Mouse (Mus musculus) heart, embryonic 16.5 days (tissue): ENCODE data around the gene Myl9. TPM values are rescaled to one million over a fixed set of nuclear protein-coding genes. Genes with fewer than 3 reads are reported as not detected.
"Not testable (repeated sequence)": the region's sequence is repeated elsewhere in the genome, so short reads cannot be mapped to it uniquely, and the experiment has no call there.

Experiments used
- ATAC-seq: fragments of 200-750 bp; cut with Nextera tagmentation; replicated peaks from 2 replicates; pipeline ENCODE4 v1.8.0; 2017; ENCODE audit warnings: moderate number of reproducible peaks; ENCODE audit not compliant: insufficient read depth, low FRiP score; ENCODE audit errors: extremely low read depth
- H3K27ac ChIP-seq: fragments of 300-500 bp; sonication (generic); 2 replicates; pipeline ENCODE4 v1.5.1; 2014; ENCODE audit warnings: mild to moderate bottlenecking, low read length, control low read depth, moderate library complexity
- H3K27me3 ChIP-seq: fragments of 300-500 bp; sonication (generic); 2 replicates; pipeline ENCODE4 v1.6.1; 2014; ENCODE audit warnings: low read length, mixed read lengths; ENCODE audit not compliant: control insufficient read depth, insufficient read depth
- H3K36me3 ChIP-seq: fragments of 300-500 bp; sonication (generic); 2 replicates; pipeline ENCODE4 v1.6.1; 2014; ENCODE audit not compliant: control insufficient read depth, insufficient read depth
- H3K4me1 ChIP-seq: fragments of 300-500 bp; sonication (generic); 2 replicates; pipeline ENCODE4 v1.6.1; 2014; ENCODE audit warnings: low read length, mixed read lengths; ENCODE audit not compliant: control insufficient read depth, insufficient read depth
- H3K4me2 ChIP-seq: fragments of 300-500 bp; sonication (generic); 2 replicates; pipeline ENCODE4 v1.6.1; 2014; ENCODE audit warnings: low read depth, mild to moderate bottlenecking, control low read depth, low read length
- H3K4me3 ChIP-seq: fragments of 300-500 bp; sonication (generic); 2 replicates; pipeline ENCODE4 v1.5.1; 2014; ENCODE audit warnings: mild to moderate bottlenecking, control low read depth, low read length
- H3K9ac ChIP-seq: fragments of 300-500 bp; sonication (generic); 2 replicates; pipeline ENCODE4 v1.6.1; 2014; ENCODE audit warnings: low read length, control low read depth
- H3K9me3 ChIP-seq: fragments of 300-500 bp; sonication (generic); replicated peaks from 2 replicates; pipeline ENCODE4 v1.6.1; 2016; ENCODE audit warnings: low read length; ENCODE audit not compliant: control insufficient read depth
- WGBS: fragments of 180-500 bp; shearing (Covaris S2); extraction: QIAGEN DNeasy Blood & Tissue Kit; methylation state at CpG from one replicate; pipeline ENCODE4 v1.1.7; 2014; 5-methylcytosine and 5-hydroxymethylcytosine counted together
- polyA plus RNA-seq: library from polyadenylated mRNA; unstranded; fragments of >200 nt; fragmentation: Nextera tagmentation; extraction: Ambion mirVana; gene quantifications from 2 replicates; pipeline ENCODE4 v1.2.1, GENCODE M21; 2015

Gene Myl9
- polyA plus RNA-seq, 1 experiment from 2014 or later: 1,731 TPM

DNA sequence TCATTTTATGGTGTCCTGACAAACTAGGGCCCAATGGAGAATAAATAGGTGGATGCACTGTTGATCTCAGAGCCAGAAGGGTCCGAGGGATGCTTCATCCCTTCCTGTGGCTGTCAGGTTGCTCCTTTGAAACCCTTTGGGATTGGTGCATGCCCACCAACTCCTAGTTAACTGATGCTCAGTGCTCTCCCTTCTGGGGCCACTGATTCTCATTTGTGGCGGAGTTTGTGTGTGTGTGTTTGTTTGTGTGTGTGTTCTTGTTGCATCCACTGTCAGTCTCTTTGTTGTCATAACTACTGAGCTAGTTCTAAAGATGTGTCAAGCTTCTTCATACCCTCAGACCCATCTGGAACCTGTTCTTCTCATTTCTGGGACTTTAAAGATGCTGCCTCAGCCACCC, 9.7 kb downstream of the Myl9 start:
- H3K4me2 ChIP-seq: no peak overlapping the region
- H3K36me3 ChIP-seq: peaks cover 7% of the 10 kb centered on the region; the same call in 1 of the 2 replicates
- H3K9ac ChIP-seq: no peak overlapping the region
- no peaks in the 10 kb centered on the region for H3K9me3 ChIP-seq
- peaks cover 18% of the 10 kb centered on the region for H3K4me1 ChIP-seq
- whole genome bisulfite sequencing: 82% methylated on average over 2 of the region's 2 CpGs
- no peak overlapping the region for H3K27ac ChIP-seq
- H3K4me3 ChIP-seq: no peak overlapping the region
- no peaks in the 10 kb centered on the region for H3K27me3 ChIP-seq
- ATAC-seq: no peak

DNA sequence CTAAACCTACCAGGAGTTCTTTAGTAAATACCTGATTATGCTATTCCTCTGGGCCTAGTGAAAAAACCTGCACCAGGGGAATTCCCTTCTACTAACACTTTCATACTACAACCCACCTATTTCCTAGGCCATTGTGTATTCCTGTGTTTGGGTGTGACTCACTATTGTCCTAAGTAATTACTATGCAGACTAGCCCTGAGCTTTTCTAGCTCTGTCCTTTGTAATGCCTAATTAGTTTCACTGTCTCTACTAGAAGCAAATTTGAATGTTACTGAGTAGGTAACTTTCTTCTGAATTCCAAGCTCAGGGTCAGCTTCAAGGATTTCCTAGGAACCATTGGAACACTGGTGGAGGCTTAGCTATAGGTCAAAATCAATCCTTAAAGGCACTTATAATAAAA, 11.1 kb downstream of the Myl9 start:
- not testable (repeated sequence) for H3K27ac ChIP-seq, H3K4me2 ChIP-seq, H3K9me3 ChIP-seq, ATAC-seq, H3K36me3 ChIP-seq, H3K4me3 ChIP-seq, H3K9ac ChIP-seq, H3K27me3 ChIP-seq
- peaks cover 12% of the 10 kb centered on the region for H3K4me1 ChIP-seq

DNA sequence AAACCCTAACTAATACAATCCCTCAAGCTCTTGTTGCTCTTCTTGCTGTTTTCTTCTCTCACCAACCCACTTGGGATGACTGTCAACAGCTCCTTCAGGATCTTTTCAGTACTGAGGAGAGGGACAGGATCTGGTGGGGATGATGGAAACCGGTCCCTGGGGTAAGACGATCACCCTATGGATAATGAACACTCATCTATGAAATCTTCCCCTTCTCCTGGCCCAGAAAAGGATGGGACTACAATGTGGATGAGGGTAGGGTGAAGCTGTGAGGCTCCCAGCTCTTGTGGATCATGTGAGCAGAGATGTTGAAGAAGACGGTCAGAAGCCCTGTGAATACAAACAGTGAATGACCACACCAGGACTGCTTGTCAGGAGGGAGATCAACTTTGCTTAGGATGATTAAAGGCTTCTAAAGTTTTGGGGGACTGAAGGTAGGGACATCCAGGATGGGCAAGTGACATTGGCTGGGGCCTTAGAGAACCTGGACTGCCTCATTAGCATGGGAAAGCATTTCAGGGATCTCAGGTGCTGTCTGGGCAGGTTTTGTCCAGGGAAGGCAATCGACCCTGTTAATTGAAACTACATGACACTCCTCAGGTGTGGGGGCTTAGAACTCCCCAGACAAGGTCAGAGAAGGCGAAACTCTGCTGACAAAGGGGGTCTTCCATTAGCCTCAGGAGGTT, 12.0 kb downstream of the Myl9 start:
- Histone ChIP-seq H3K27ac (no peak overlapping the region), H3K4me3 (no peak overlapping the region), H3K4me2 (no peak overlapping the region), H3K9me3 (peaks cover 8% of the 10 kb centered on the region), H3K27me3 (no peaks in the 10 kb centered on the region), H3K9ac (no peak overlapping the region), H3K36me3 (no peaks in the 10 kb centered on the region), H3K4me1 (peaks cover 12% of the 10 kb centered on the region)
- 91% methylated on average over 5 of the region's 5 CpGs for WGBS
- ATAC-seq: no peak

DNA sequence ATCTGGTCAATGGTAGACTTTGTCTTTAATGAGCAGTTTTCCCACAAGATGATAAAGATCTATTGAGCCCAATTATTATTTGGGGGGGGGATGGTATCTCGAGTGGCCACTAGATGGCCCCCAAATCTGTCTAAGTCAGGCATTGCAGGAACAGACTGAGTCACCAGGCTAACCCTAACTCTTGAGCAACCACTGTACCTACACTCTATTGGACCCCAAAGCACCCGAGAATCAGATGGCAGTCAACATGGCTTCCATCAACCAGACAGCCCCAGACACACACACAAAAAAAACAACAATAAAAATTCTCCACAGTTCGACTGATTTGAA, 12.5 kb downstream of the Myl9 start:
- no peak overlapping the region for H3K4me2 ChIP-seq
- no peaks in the 10 kb centered on the region for H3K36me3 ChIP-seq
- H3K9ac ChIP-seq: no peak overlapping the region
- H3K27me3 ChIP-seq: no peaks in the 10 kb centered on the region
- peaks cover 12% of the 10 kb centered on the region for H3K9me3 ChIP-seq
- no peak overlapping the region for H3K27ac ChIP-seq
- no peak overlapping the region for H3K4me3 ChIP-seq
- 45% methylated on average over 3 of the region's 3 CpGs for WGBS
- no peak for ATAC-seq
- peaks cover 12% of the 10 kb centered on the region for H3K4me1 ChIP-seq

DNA sequence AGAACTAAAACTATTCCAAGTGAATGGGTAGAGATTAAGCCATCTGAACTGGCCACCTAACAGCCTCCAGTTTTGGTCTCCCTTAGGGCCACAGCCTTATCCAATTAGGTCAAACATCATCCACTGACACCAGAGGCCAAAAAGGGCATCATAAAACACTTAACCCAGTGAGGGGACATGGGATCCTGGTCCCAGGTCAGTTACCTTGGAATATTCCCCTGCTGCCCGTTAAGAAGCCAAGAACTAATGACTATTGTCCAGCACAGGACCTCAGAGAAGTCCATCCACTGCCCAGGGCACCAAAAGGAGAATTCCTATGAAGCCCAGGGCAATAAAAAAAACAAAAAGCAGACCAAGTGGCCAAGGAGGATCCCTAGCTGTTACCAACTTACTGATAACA, 13.6 kb downstream of the Myl9 start:
- 79% methylated on average over 1 of the region's 1 CpGs for WGBS
- Histone ChIP-seq H3K9ac (no peak overlapping the region), H3K4me1 (peaks cover 5% of the 10 kb centered on the region), H3K36me3 (no peaks in the 10 kb centered on the region), H3K4me3 (no peak overlapping the region), H3K27me3 (no peaks in the 10 kb centered on the region), H3K27ac (no peak overlapping the region), H3K4me2 (no peak overlapping the region), H3K9me3 (peaks cover 12% of the 10 kb centered on the region)
- no peak for ATAC-seq

DNA sequence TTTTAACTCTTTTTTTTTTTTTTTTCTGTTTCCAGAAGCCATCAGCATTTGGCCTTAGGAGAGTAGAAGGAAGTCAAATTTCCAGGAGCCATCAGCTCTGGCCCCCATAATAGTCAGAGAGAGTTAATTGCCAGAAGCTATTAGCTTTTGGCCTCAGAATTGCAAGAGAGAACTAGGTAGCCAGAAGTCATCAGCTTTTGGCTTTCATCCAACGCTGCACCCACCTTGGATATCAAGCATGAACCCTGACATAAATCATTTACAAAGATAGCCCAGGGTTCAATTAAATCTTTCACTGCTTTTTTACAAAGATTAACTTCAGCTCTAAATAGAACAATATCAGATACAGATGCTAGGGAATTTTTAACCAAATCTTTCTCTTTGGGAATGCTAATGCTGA, 23.3 kb downstream of the Myl9 start:
- Histone ChIP-seq H3K36me3 (no peaks in the 10 kb centered on the region), H3K4me1 (no peaks in the 10 kb centered on the region), H3K27ac (no peak overlapping the region), H3K4me3 (no peak overlapping the region), H3K9me3 (peaks cover 9% of the 10 kb centered on the region), H3K4me2 (no peak overlapping the region), H3K27me3 (no peaks in the 10 kb centered on the region), H3K9ac (no peak overlapping the region)
- 82% methylated on average over 1 of the region's 1 CpGs for WGBS
- no peak for ATAC-seq

DNA sequence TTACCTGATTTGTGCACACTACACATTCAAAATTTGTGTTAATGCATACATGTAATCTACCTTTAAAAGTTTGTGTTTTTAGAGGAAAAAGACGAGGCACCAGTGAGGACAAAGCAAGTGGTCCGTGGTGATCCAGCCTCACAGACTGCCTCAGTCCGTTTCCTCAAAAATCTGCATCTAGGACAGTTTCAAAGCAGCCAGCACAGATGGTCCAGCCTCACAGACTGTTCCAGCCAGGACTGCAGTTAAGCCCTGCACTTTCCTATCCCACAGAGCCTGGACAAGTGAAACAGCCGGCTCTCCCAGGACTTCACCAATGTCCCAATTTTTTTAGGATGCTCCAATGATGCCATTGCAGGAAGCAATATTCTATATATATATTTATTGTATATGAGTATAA, 25.8 kb downstream of the Myl9 start:
- no peak overlapping the region for H3K9ac ChIP-seq
- WGBS: 61% methylated on average over 4 of the region's 4 CpGs
- H3K27me3 ChIP-seq: no peaks in the 10 kb centered on the region
- no peaks in the 10 kb centered on the region for H3K36me3 ChIP-seq
- no peak overlapping the region for H3K27ac ChIP-seq
- no peaks in the 10 kb centered on the region for H3K4me1 ChIP-seq
- ATAC-seq: no peak
- H3K4me2 ChIP-seq: no peak overlapping the region
- H3K9me3 ChIP-seq: peaks cover 11% of the 10 kb centered on the region; the same call in 1 of the 2 replicates
- H3K4me3 ChIP-seq: no peak overlapping the region

DNA sequence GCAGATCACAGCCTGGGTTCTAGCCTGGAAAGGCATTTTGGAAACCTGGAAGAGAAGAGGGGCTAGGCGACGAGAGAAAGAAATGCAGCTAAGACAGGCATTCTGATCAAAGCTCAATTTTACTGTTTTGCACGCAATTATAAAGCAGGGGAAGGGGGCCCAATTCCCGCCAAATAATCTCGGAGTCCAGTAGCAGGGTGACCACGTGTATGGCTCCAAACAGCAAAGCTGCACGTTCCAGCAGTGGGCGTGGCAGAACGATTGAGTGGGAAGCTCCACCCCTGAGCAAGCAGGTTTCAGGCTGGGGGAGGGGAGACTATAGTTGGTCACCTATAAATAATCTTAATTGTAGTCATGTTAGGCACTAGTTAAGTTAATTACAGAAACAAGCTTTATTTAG, 26.9 kb downstream of the Myl9 start:
- not testable (repeated sequence) for H3K27ac ChIP-seq, H3K9ac ChIP-seq, H3K36me3 ChIP-seq, H3K9me3 ChIP-seq, H3K4me2 ChIP-seq, H3K4me1 ChIP-seq, H3K27me3 ChIP-seq, H3K4me3 ChIP-seq, ATAC-seq
- 43% methylated on average over 9 of the region's 9 CpGs for WGBS

DNA sequence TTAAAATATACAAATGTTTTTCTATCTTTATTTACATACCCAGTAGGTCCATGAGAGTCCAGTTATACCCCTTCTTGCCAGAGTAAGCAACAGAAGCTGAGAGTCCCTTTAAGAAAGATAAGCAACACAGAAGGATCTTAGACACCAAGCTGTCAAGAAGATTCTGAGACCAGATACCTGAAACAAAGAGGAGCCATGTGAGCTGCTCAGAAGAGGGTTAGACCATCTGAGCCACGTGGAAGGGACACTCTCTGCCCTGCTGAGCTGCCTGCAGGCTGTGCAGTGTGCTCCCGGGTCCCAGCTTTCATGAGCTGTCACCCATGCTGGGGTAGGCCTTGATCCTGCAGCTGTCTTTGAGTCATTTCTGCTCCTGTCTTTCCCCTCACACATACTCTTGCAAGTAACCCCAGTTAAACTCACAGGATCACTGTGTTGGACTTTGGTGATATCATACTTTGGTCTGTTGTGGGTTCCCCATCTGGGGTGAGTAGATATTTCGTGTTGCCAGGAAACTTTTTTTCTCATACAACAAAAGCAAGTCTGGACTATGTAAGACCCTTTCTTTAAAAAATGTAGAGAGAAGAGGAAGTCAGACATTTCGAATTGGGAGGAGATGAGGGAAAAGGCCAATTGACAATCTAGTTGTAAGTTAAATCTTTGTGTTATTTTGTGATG, 28.6 kb downstream of the Myl9 start:
- Histone ChIP-seq H3K4me3 (no peak overlapping the region), H3K36me3 (no peaks in the 10 kb centered on the region), H3K9ac (no peak overlapping the region), H3K4me2 (no peak overlapping the region), H3K27ac (no peak overlapping the region), H3K9me3 (0 out of 2 replicates have a peak, but pooled peaks cover 2% of the 10 kb centered on the region), H3K27me3 (peaks cover 2% of the 10 kb centered on the region; the same call in 1 of the 2 replicates), H3K4me1 (no peaks in the 10 kb centered on the region)
- WGBS: 51% methylated on average over 4 of the region's 4 CpGs
- ATAC-seq: no peak
